Mouse (Mus musculus) lung, embryonic 15.5 days (tissue): ENCODE measurements at regions not wholly inside any gene's neighbourhood (a gene's known extent, or its start where the extent isn't known, plus 50 kb on each side); places are given as distances from the start of the nearest gene placed in this dataset.

Experiments used
- ATAC-seq: fragments of 200-750 bp; cut with Nextera tagmentation; 2 replicates; pipeline ENCODE4 v1.8.0; 2017; ENCODE audit warnings: moderate number of reproducible peaks, borderline replicate concordance; ENCODE audit not compliant: low FRiP score, low TSS enrichment; ENCODE audit errors: extremely low read depth
- H3K27ac ChIP-seq: fragments of 300-500 bp; sonication (generic); 2 replicates; pipeline ENCODE4 v1.5.1; 2015; ENCODE audit warnings: moderate library complexity, mild to moderate bottlenecking, inconsistent platforms
- H3K27me3 ChIP-seq: fragments of 300-500 bp; sonication (generic); 2 replicates; pipeline ENCODE4 v1.6.1; 2015; ENCODE audit warnings: inconsistent platforms
- H3K36me3 ChIP-seq: fragments of 300-500 bp; sonication (generic); 2 replicates; pipeline ENCODE4 v1.6.1; 2015; ENCODE audit warnings: inconsistent platforms
- H3K4me1 ChIP-seq: fragments of 300-500 bp; sonication (generic); 2 replicates; pipeline ENCODE4 v1.6.1; 2015; ENCODE audit warnings: inconsistent platforms
- H3K4me2 ChIP-seq: fragments of 300-500 bp; sonication (generic); 2 replicates; pipeline ENCODE4 v1.6.1; 2015; ENCODE audit warnings: inconsistent platforms, mild to moderate bottlenecking, moderate library complexity
- H3K4me3 ChIP-seq: fragments of 300-500 bp; sonication (generic); 2 replicates; pipeline ENCODE4 v1.5.1; 2015; ENCODE audit warnings: mild to moderate bottlenecking, inconsistent platforms
- H3K9ac ChIP-seq: fragments of 300-500 bp; sonication (generic); 2 replicates; pipeline ENCODE4 v1.6.1; 2015; ENCODE audit warnings: inconsistent platforms
- H3K9me3 ChIP-seq: fragments of 300-500 bp; sonication (generic); 2 replicates; pipeline ENCODE4 v1.6.1; 2016; ENCODE audit warnings: inconsistent platforms
- WGBS: fragments of 180-500 bp; shearing (Covaris S2); methylation state at CpG from one replicate; pipeline ENCODE4 v1.1.7; 2015; 5-methylcytosine and 5-hydroxymethylcytosine counted together

GRCm38 (mm10) chr12:119024063-119024462 is 57.8 kb upstream of the Abcb5 start:
- WGBS, result 36% methylated on average over 1 of the region's 1 CpGs
- Histone ChIP-seq H3K36me3 (no peaks in the 10 kb centered on the region), H3K4me3 (no peak overlapping the region), H3K27me3 (no peaks in the 10 kb centered on the region), H3K27ac (no peak overlapping the region), H3K4me1 (peaks cover 11% of the 10 kb centered on the region; the same call in 1 of the 2 replicates), H3K9ac (no peak overlapping the region), H3K9me3 (no peaks in the 10 kb centered on the region), H3K4me2 (no peak overlapping the region)
- no peak for ATAC-seq
